Mouse (Mus musculus) right cerebral cortex, postnatal 14 days (tissue): ENCODE results near the gene Gm9903.

Experiments used
- DNase-seq: peaks from one replicate; pipeline ENCODE4 v3.0.0; 2022

The Gm9903 gene

GRCm38 (mm10) chr5:33651541-33651920 is 21.8 kb downstream of the Gm9903 start:
- no peak for DNase-seq

GRCm38 (mm10) chr5:33651921-33652782 is 22.4 kb downstream of the Gm9903 start, which contains the start of gene Slbp:
Slbp (minus strand) TSS chr5:33652574.
- peak; percentile 93 for DNase-seq

GRCm38 (mm10) chr5:33652783-33653173 is 23.1 kb downstream of the Gm9903 start:
- no peak for DNase-seq

GRCm38 (mm10) chr5:33654424-33654823 is 24.7 kb downstream of the Gm9903 start:
- DNase-seq, result no peak

- DNase-seq, result no peak
Measured at GRCm38 (mm10) chr5:33655251-33655840, 25.6 kb downstream of the Gm9903 start.

- DNase-seq, result no peak
Measured at GRCm38 (mm10) chr5:33656739-33657138, 27.0 kb downstream of the Gm9903 start.

- DNase-seq, result peak; percentile 54
Measured at GRCm38 (mm10) chr5:33657251-33657786, 27.6 kb downstream of the Gm9903 start.

GRCm38 (mm10) chr5:33657787-33658663 is 28.3 kb downstream of the Gm9903 start, which contains the start of the genes Tacc3 and Tmem129:
Tacc3 (plus strand) TSS chr5:33658128.
Tmem129 (minus strand) TSS chr5:33658416.
- peak; percentile 96 for DNase-seq

GRCm38 (mm10) chr5:33658664-33659050 is 28.9 kb downstream of the Gm9903 start:
- no peak for DNase-seq

GRCm38 (mm10) chr5:33668223-33668622 is 38.5 kb downstream of the Gm9903 start:
- no peak for DNase-seq

GRCm38 (mm10) chr5:33671659-33672058 is 41.9 kb downstream of the Gm9903 start:
- no peak for DNase-seq

GRCm38 (mm10) chr5:33674439-33674838 is 44.7 kb downstream of the Gm9903 start:
- DNase-seq, result peak; percentile 26

- DNase-seq, result peak; percentile 69
Measured at GRCm38 (mm10) chr5:33675964-33676363, 46.2 kb downstream of the Gm9903 start.

GRCm38 (mm10) chr5:33678244-33678643 is 48.5 kb downstream of the Gm9903 start:
- no peak for DNase-seq

GRCm38 (mm10) chr5:33681044-33681443 is 51.3 kb downstream of the Gm9903 start:
- DNase-seq, result no peak
